Mouse (Mus musculus) olfactory bulb, adult 2 months (tissue): ENCODE measurements around the gene Plekhb2.

Experiments
- CTCF ChIP-seq: fragments of 200-500 bp; IDR thresholded peaks from 2 replicates; pipeline ENCODE4 v1.5.1; 2012; ENCODE audit warnings: low read depth, mild to moderate bottlenecking, low read length, moderate library complexity; ENCODE audit not compliant: insufficient read depth
- POLR2A ChIP-seq: fragments of 200-500 bp; IDR thresholded peaks from 2 replicates; pipeline ENCODE4 v1.6.1; 2012; ENCODE audit warnings: mild to moderate bottlenecking, low read depth, low read length, moderate library complexity; ENCODE audit not compliant: insufficient read depth

DNA sequence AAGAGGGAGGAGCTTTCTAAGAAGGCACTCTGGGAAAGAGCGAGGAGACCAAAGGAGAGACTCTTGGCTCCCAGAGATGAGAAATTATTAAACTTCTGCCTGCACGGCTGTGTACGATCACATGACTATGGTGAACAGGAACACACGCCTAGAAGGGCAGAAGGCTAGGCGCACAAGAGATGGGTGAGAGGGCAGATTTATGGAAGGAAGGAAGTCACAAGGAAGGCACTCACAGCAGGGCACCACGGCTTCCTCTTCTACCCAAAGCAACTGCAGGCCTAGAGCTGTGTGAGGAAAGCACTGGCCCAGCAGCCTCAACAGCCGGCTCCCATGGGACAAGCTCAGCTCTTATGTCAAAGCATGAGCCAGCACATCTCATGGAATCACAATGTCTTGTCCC, 21.9 kb upstream of the Plekhb2 start:
- TF ChIP-seq CTCF (no peak), POLR2A (no peak)
